Mouse (Mus musculus) heart, adult 18-20 months (tissue): ENCODE results near the gene Rpl13. TPM values are rescaled to one million over a fixed set of nuclear protein-coding genes. Genes with fewer than 3 reads are reported as not detected.

ENCODE experiments used
- DNase-seq, 2 experiments: peaks; one replicate each; pipeline ENCODE4 v3.0.0; 2021 to 2022; ENCODE audit warnings: mixed read lengths in 1 of 2
- microRNA-seq, 2 experiments: library from miRNA; unstranded; fragments of <30 nt; microRNA quantifications; one replicate each; pipeline ENCODE4 v1.2.0; 2022
- total RNA-seq, 2 experiments: library from RNA; stranded (reverse); gene quantifications; 2 replicates each; pipeline ENCODE4 v1.2.3; 2021

Gene Rpl13
- total RNA-seq, 2 experiments from 2014 or later = 462 to 489 TPM

DNA sequence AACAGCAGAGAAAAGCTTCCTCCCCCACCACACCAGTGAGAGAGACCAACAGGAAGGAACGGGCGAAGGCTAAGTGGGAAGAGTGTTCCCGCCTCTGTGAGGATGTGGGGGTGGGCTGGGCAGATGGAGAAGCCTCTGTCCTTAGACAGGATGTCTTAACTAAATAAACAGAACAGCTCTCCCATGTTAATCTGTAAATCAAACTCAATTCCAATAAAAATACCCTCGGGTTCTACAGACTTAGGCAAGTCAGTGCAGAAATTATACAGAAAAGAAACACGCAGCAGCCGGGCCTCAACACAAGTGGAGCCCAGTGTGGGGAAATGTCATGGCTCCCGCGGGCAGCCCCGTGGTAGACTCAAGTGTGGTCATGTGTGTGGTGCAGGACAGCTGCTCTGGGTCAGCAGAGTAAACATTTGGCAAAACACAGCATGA, 48.6 kb downstream of the Rpl13 start:
- peak in 1 of 2 experiments; percentile 58 for DNase-seq

Small RNA genes lying within 50 kb of the gene (microRNA-seq; reads per million reads assigned to microRNA genes)
- gene Mir7079 (0 to 0.27 reads per million in 2 experiments), gene Mir7080 (0.27 to 0.38 reads per million in 2 experiments)

Other genes starting within 250 kb of the Rpl13 start
- gene Ankrd11, start 60.1 kb upstream of the Rpl13 start, total RNA-seq = 10 to 100 TPM; 67.7 to 72.7 TPM
- gene Spg7, start 39.4 kb upstream of the Rpl13 start, total RNA-seq = 10 to 100 TPM; 94.2 to 100.0 TPM
- gene Cpne7, start 15.0 kb downstream of the Rpl13 start, total RNA-seq = 1 to 10 TPM in 1 of 2 experiments, under 1 TPM in 1; 0.62 to 1.1 TPM
- 1 to 10 TPM in 1 of 2 experiments, under 1 TPM in 1; 0.82 to 1.3 TPM for gene Sult5a1, start 56.0 kb downstream of the Rpl13 start, total RNA-seq
- gene Dpep1, start 83.9 kb downstream of the Rpl13 start, total RNA-seq = 10 to 100 TPM; 28.2 to 38.9 TPM
- 10 to 100 TPM; 56.4 to 68.6 TPM for gene Chmp1a, start 110.4 kb downstream of the Rpl13 start, total RNA-seq
- gene Spata33, start 110.5 kb downstream of the Rpl13 start, total RNA-seq = 10 to 100 TPM; 28.5 to 31.6 TPM
- 10 to 100 TPM; 17.5 to 24.2 TPM for gene Cdk10, start 122.5 kb downstream of the Rpl13 start, total RNA-seq
- gene Spata2l, start 133.9 kb downstream of the Rpl13 start, total RNA-seq = 1 to 10 TPM; 7.0 to 7.9 TPM
- gene Zfp276, start 151.8 kb downstream of the Rpl13 start, total RNA-seq = 10 to 100 TPM; 10.3 to 13.4 TPM
- gene Vps9d1, start 152.0 kb downstream of the Rpl13 start, total RNA-seq = 10 to 100 TPM; 27.8 to 31.5 TPM
- 1 to 10 TPM; 4.5 to 8.4 TPM for gene Fanca, start 216.2 kb downstream of the Rpl13 start, total RNA-seq
- under 1 TPM in 1 of 2 experiments, not detected in 1; 0.31 TPM for gene Spire2, start 230.4 kb downstream of the Rpl13 start, total RNA-seq